Mouse (Mus musculus): ENCODE data around the gene Traf3ip1.

GRCm38 (mm10) chr1:91460069-91460468, 34.4 kb upstream of the Traf3ip1 start:
- no peak for TF ChIP-seq GATA1 (IDR thresholded peaks at IDR 0.05; ENCODE audit: borderline replicate concordance, low read length)
- TF ChIP-seq FLI1 (IDR thresholded peaks at IDR 0.05; ENCODE audit: low read length): no peak
